Comparison of ENCODE assay signal across 16 mouse cellular contexts in genomic region chr13:28572448-28572847, GRCm38 (mm10).
"Had no signal": no experiment of that assay in that cellular context is flagged by ENCODE, and none has a peak within 500 bp of the region (broad histone marks: within the 10 kb centered on the region; RNA-seq: fewer than 3 reads in every experiment).

No protein-coding gene starts in this region.

- H3K27me3 ChIP-seq: limb, embryonic 13.5 days; megakaryocyte, embryonic 14.5 days; stomach, embryonic 15.5 days had no signal

- H3K4me1 ChIP-seq: stomach, embryonic 15.5 days had no signal

- H3K9ac ChIP-seq: limb, embryonic 13.5 days; lung, embryonic 14.5 days; stomach, embryonic 15.5 days had no signal

- H3K36me3 ChIP-seq: limb, embryonic 10.5 days; limb, embryonic 13.5 days; stomach, embryonic 15.5 days had no signal

- H3K27ac ChIP-seq: kidney, postnatal 0 days; limb, embryonic 10.5 days; limb, embryonic 13.5 days; macrophage; stomach, embryonic 15.5 days had no signal

- H3K9me3 ChIP-seq: limb, embryonic 10.5 days; limb, embryonic 13.5 days; megakaryocyte, embryonic 14.5 days; stomach, embryonic 15.5 days had no signal

- ATAC-seq: intestine, postnatal 0 days; lung, postnatal 0 days had no signal

- H3K4me2 ChIP-seq: limb, embryonic 13.5 days; lung, embryonic 14.5 days; midbrain, embryonic 11.5 days; stomach, embryonic 15.5 days had no signal

- DNase-seq: kidney, adult 2 months; kidney, postnatal 36 days; layer of hippocampus, adult 9-11 months; lung, embryonic 14.5 days; midbrain, embryonic 14.5 days; right cerebral cortex, postnatal 4 days; thymus, postnatal 25 days had no signal

- H3K4me3 ChIP-seq: limb, embryonic 10.5 days; limb, embryonic 13.5 days; megakaryocyte, embryonic 14.5 days; stomach, embryonic 15.5 days had no signal
